Mouse (Mus musculus) 416B (cell line): ENCODE results near the gene Gm45021.

ENCODE experiments used
- DNase-seq: peaks from one replicate; pipeline ENCODE4 v3.0.0; 2011; ENCODE audit warnings: low read depth

The Gm45021 gene

GRCm38 (mm10) chr6:48589194-48589750, at the start of gene Gm45021:
Gm45021 (plus strand) TSS chr6:48589610.
- DNase-seq, result peak; percentile 70

GRCm38 (mm10) chr6:48539860-48540259, 49.5 kb upstream of the Gm45021 start:
- no peak for DNase-seq

- DNase-seq, result no peak
These were observed 48.7 kb upstream of the Gm45021 start for GRCm38 (mm10) chr6:48540721-48541120.

- peak; percentile 35 for DNase-seq
These were observed 47.6 kb upstream of the Gm45021 start for GRCm38 (mm10) chr6:48541560-48542450.

GRCm38 (mm10) chr6:48542631-48543030, 46.8 kb upstream of the Gm45021 start:
- DNase-seq, result no peak

- DNase-seq, result no peak
These were observed 44.2 kb upstream of the Gm45021 start for GRCm38 (mm10) chr6:48545251-48545650.

GRCm38 (mm10) chr6:48546271-48546670, 43.1 kb upstream of the Gm45021 start:
- peak; percentile 56 for DNase-seq

- DNase-seq, result no peak
These were observed 42.6 kb upstream of the Gm45021 start for GRCm38 (mm10) chr6:48546858-48547257.

GRCm38 (mm10) chr6:48548314-48548713, 41.1 kb upstream of the Gm45021 start:
- DNase-seq, result no peak

GRCm38 (mm10) chr6:48552918-48553317, 36.5 kb upstream of the Gm45021 start:
- DNase-seq, result peak; percentile 94

- no peak for DNase-seq
These were observed 35.6 kb upstream of the Gm45021 start for GRCm38 (mm10) chr6:48553819-48554218.

GRCm38 (mm10) chr6:48554280-48555103, 34.9 kb upstream of the Gm45021 start, which contains the start of gene Lrrc61:
Lrrc61 (plus strand) TSS chr6:48554796.
- peak; percentile 96 for DNase-seq

GRCm38 (mm10) chr6:48555104-48555890, 34.1 kb upstream of the Gm45021 start:
- DNase-seq, result peak; percentile 84

GRCm38 (mm10) chr6:48555956-48556355, 33.5 kb upstream of the Gm45021 start:
- DNase-seq, result no peak

GRCm38 (mm10) chr6:48565693-48566310, 23.6 kb upstream of the Gm45021 start:
- DNase-seq, result no peak

- DNase-seq, result no peak
These were observed 23.1 kb upstream of the Gm45021 start for GRCm38 (mm10) chr6:48566312-48566711.

- no peak for DNase-seq
These were observed 21.1 kb upstream of the Gm45021 start for GRCm38 (mm10) chr6:48568036-48568984.

- DNase-seq, result no peak
These were observed 20.2 kb upstream of the Gm45021 start for GRCm38 (mm10) chr6:48569065-48569807.

GRCm38 (mm10) chr6:48572014-48572413, 17.4 kb upstream of the Gm45021 start:
- DNase-seq, result no peak
